Mouse (Mus musculus): ENCODE measurements around the gene Ccdc126. TPM values are rescaled to one million over a fixed set of nuclear protein-coding genes. Genes with fewer than 3 reads are reported as not detected.

Ccdc126 gene
- polyA plus RNA-seq, 1 experiment from 2014 or later = 11.0 TPM

DNA sequence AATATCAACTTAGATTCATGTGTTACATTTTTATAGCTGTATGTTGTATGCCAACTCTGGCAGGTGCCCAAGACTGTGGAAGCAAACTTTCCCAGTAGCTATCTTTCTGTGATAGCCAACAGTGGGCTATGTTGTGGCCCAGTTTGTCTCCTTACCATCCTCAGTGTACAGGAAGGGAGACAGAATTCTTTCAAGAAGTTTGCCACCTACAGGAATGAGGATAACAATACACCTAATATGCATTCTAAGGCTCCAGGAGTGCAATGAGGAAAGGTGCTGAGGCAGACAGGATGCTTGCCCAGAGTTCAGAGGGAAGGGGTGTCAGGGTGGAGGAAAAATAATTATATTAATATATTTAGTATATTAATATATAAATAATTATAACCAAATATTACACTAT, 41.3 kb downstream of the Ccdc126 start:
- Histone ChIP-seq H3K4me1 (ENCODE audit: control insufficient read depth, insufficient read depth, low read length) (no peaks in the 10 kb centered on the region), H3K4me2 (ENCODE audit: low read length) (no peak overlapping the region), H3K4me3 (replicated peaks; ENCODE audit: low read depth, low read length) (no peak overlapping the region), H3K9ac (replicated peaks; ENCODE audit: low read length) (no peak overlapping the region), H3K36me3 (ENCODE audit: control insufficient read depth, insufficient read depth, low read length) (no peaks in the 10 kb centered on the region), H3K27me3 (ENCODE audit: control insufficient read depth, insufficient read depth, low read length) (no peaks in the 10 kb centered on the region), H3K27ac (replicated peaks; ENCODE audit: low read depth, low read length) (no peak overlapping the region), H3K9me3 (ENCODE audit: control insufficient read depth, low read length) (no peaks in the 10 kb centered on the region)
- ATAC-seq (ENCODE audit: low FRiP score, low TSS enrichment) (no peak), DNase-seq (no peak)

DNA sequence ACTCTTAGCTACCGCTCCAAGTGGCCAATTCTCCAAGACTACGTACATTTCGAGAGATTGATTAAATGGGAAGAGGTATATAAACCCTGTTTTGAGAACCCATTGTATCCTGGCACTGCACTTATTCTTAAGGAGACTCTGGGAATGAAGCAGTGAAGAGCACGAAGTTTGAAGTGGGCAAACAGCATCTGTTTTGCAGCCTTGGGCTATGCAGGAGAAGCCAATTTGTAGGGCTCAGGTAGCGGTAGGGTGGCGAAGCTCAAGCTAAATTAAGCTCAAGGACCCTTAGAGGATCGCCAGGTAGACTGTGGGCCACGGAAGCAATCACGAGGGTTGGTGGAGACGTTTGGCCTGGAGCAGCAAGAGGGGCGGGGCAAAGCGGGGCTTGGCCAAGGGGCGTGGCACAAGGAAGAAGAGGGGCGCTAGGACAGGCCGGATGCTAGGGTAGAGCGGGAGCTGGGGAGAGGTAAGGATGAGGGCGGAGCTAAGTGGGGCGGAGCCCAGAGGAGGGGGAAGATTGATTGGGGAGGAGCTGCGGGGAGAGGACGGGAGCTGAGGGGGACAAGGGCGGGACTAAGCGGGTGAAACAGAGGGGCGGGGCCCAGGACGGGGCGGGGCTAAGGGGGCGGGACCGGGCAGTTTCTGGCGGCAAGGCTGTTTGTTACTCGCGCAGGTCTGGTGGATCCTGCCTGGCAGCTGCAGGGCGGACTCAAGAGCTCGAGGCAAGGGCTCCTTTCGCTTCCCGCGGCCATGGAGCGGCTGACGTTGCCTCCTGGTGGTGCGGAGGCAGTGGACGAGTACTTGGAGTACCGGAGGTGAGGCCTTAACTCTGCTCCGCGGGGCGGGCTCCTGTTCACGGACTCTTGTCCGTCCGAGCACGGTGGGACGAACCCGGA, 48.3 kb downstream of the Ccdc126 start, which contains the start of gene Fam221a:
TSS of gene Fam221a (plus strand) at position 581 of the 896 bp plus-strand sequence.
- Histone ChIP-seq H3K36me3 (ENCODE audit: control insufficient read depth, insufficient read depth, low read length) (no peaks in the 10 kb centered on the region), H3K4me2 (ENCODE audit: low read length) (peak within 1 kb of the TSS; percentile 90), H3K27ac (replicated peaks; ENCODE audit: low read depth, low read length) (peak within 1 kb of the TSS; percentile 45; the same call in 1 of the 2 replicates), H3K9me3 (ENCODE audit: control insufficient read depth, low read length) (no peaks in the 10 kb centered on the region), H3K27me3 (ENCODE audit: control insufficient read depth, insufficient read depth, low read length) (no peaks in the 10 kb centered on the region), H3K4me3 (replicated peaks; ENCODE audit: low read depth, low read length) (peak within 1 kb of the TSS; percentile 57), H3K9ac (replicated peaks; ENCODE audit: low read length) (peak within 1 kb of the TSS; percentile 54), H3K4me1 (ENCODE audit: control insufficient read depth, insufficient read depth, low read length) (peaks cover 4% of the 10 kb centered on the region)
- ATAC-seq (ENCODE audit: low FRiP score, low TSS enrichment) (peak; percentile 96), DNase-seq (peak; percentile 89)
- 4% methylated on average over 49 of the region's 49 CpGs for WGBS

DNA sequence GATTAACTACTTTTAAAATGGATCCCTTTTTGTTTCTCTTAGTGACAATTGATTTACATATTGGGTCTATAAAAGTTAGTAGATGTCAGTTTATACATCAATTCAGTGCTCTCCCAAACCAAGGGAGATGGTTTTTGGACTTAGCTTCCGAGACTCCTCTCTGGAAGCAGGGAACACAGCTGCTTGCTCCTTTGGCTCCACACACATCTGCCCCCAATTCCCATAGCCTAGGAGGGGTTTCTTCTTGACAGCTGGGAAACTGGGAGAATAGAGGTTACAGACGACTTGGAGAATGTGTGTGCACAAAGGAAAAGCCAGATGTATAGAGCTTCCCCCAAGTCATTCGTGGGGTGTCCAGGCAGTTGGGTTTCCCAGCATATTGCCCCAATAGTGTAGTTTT, 49.1 kb downstream of the Ccdc126 start:
- no peaks in the 10 kb centered on the region for H3K36me3 ChIP-seq (ENCODE audit: control insufficient read depth, insufficient read depth, low read length)
- H3K4me2 ChIP-seq (ENCODE audit: low read length) = peak overlapping the region; percentile 90
- no peak overlapping the region for H3K27ac ChIP-seq (replicated peaks; ENCODE audit: low read depth, low read length)
- DNase-seq (no peak), ATAC-seq (ENCODE audit: low FRiP score, low TSS enrichment) (no peak)
- H3K4me3 ChIP-seq (replicated peaks; ENCODE audit: low read depth, low read length) = peak overlapping the region; percentile 57
- H3K9me3 ChIP-seq (ENCODE audit: control insufficient read depth, low read length) = no peaks in the 10 kb centered on the region
- H3K27me3 ChIP-seq (ENCODE audit: control insufficient read depth, insufficient read depth, low read length) = no peaks in the 10 kb centered on the region
- peaks cover 4% of the 10 kb centered on the region for H3K4me1 ChIP-seq (ENCODE audit: control insufficient read depth, insufficient read depth, low read length)
- peak overlapping the region; percentile 54 for H3K9ac ChIP-seq (replicated peaks; ENCODE audit: low read length)
- WGBS = 29% methylated on average over 3 of the region's 3 CpGs

DNA sequence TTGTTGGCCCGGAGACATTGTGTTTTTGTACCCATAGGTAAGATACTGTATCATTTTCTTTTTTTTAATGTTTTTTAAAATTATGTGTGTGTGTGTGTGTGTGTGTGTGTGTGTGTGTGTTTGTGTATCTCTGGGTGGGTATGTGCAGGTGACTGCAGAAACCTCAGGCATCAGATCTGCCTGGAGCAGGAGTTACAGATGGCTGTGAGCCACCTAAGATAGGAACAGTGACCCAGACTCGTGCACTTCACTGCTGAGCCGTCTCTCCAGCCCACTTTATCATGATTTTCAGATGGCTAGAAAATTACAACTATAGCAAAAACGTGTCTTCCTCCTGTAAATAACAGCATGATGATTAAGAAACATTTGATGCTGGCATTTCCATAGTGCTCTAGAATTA, 53.6 kb downstream of the Ccdc126 start:
- Histone ChIP-seq H3K4me2 (ENCODE audit: low read length) (no peak overlapping the region), H3K4me3 (replicated peaks; ENCODE audit: low read depth, low read length) (no peak overlapping the region), H3K9ac (replicated peaks; ENCODE audit: low read length) (no peak overlapping the region), H3K4me1 (ENCODE audit: control insufficient read depth, insufficient read depth, low read length) (peaks cover 4% of the 10 kb centered on the region), H3K9me3 (ENCODE audit: control insufficient read depth, low read length) (no peaks in the 10 kb centered on the region), H3K36me3 (ENCODE audit: control insufficient read depth, insufficient read depth, low read length) (no peaks in the 10 kb centered on the region), H3K27me3 (ENCODE audit: control insufficient read depth, insufficient read depth, low read length) (no peaks in the 10 kb centered on the region), H3K27ac (replicated peaks; ENCODE audit: low read depth, low read length) (no peak overlapping the region)
- ATAC-seq (ENCODE audit: low FRiP score, low TSS enrichment) (no peak), DNase-seq (no peak)
- WGBS = 89% methylated on average over 4 of the region's 4 CpGs

DNA sequence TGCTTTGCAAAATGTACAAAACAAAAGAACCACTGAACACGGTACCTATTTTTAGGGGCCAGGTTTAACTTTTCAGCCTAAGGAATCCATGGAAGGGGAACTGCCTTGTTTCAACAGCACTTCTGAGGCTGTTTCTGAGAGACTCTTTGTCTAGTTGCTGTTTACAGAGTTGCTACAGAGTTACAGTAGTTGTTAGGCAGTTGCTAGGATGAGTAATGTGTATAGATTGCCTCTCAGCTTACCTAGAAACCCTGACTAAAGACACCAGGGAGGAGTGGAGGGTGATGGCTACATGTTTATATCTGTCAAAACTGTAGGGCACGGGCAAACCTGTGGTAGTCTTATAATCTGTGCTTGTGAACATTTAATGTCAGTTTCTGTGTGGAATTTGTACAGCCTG, 54.9 kb downstream of the Ccdc126 start:
- H3K27ac ChIP-seq (replicated peaks; ENCODE audit: low read depth, low read length) = no peak overlapping the region
- WGBS = 74% methylated on average over 2 of the region's 2 CpGs

DNA sequence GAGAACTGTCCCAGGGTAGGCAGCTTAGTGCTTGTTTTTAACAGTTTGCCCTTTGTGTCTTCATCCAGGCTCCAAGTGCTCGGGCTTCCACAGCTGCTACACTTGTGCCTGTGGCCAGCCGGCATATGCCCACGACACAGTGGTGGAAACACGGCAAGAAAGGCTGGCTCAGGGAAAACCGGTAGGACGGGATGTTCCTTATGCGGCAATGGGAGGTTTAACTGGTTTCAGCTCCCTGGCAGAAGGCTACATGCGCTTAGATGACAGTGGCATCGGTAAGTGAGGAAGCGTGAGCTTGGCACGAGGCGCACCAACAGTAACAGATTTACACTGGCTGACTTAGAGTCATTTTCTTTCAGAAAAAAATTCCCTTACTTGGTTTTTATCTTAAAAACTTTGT, 59.3 kb downstream of the Ccdc126 start:
- Histone ChIP-seq H3K27me3 (ENCODE audit: control insufficient read depth, insufficient read depth, low read length) (no peaks in the 10 kb centered on the region), H3K36me3 (ENCODE audit: control insufficient read depth, insufficient read depth, low read length) (no peaks in the 10 kb centered on the region), H3K27ac (replicated peaks; ENCODE audit: low read depth, low read length) (no peak overlapping the region), H3K4me1 (ENCODE audit: control insufficient read depth, insufficient read depth, low read length) (no peaks in the 10 kb centered on the region), H3K4me2 (ENCODE audit: low read length) (no peak overlapping the region), H3K9ac (replicated peaks; ENCODE audit: low read length) (no peak overlapping the region), H3K9me3 (ENCODE audit: control insufficient read depth, low read length) (no peaks in the 10 kb centered on the region), H3K4me3 (replicated peaks; ENCODE audit: low read depth, low read length) (no peak overlapping the region)
- ATAC-seq (ENCODE audit: low FRiP score, low TSS enrichment) = no peak
- DNase-seq = no peak
- 76% methylated on average over 12 of the region's 12 CpGs for WGBS

More for the DNA sequence above, 54.9 kb downstream of the Ccdc126 start:
- Histone ChIP-seq H3K4me2 (ENCODE audit: low read length) (no peak overlapping the region), H3K9ac (replicated peaks; ENCODE audit: low read length) (no peak overlapping the region), H3K27me3 (ENCODE audit: control insufficient read depth, insufficient read depth, low read length) (no peaks in the 10 kb centered on the region), H3K4me1 (ENCODE audit: control insufficient read depth, insufficient read depth, low read length) (no peaks in the 10 kb centered on the region), H3K4me3 (replicated peaks; ENCODE audit: low read depth, low read length) (no peak overlapping the region), H3K36me3 (ENCODE audit: control insufficient read depth, insufficient read depth, low read length) (no peaks in the 10 kb centered on the region), H3K9me3 (ENCODE audit: control insufficient read depth, low read length) (no peaks in the 10 kb centered on the region)
- no peak for ATAC-seq (ENCODE audit: low FRiP score, low TSS enrichment)
- no peak for DNase-seq

Other genes starting within 250 kb of the Ccdc126 start
- gene Malsu1, start 245.5 kb upstream of the Ccdc126 start, polyA plus RNA-seq (2014; fragmentation: Nextera tagmentation; extraction: Ambion mirVana) = 62.7 and 78.8 TPM in 2 replicates
- gene Igf2bp3, start 104.3 kb upstream of the Ccdc126 start, polyA plus RNA-seq (2014; fragmentation: Nextera tagmentation; extraction: Ambion mirVana) = 24.7 and 39.2 TPM in 2 replicates
- 58.0 and 105 TPM in 2 replicates for gene Tra2a, start 55.2 kb upstream of the Ccdc126 start, polyA plus RNA-seq (2014; fragmentation: Nextera tagmentation; extraction: Ambion mirVana)
- 2.6 and 3.4 TPM in 2 replicates for gene Fam221a, start 48.5 kb downstream of the Ccdc126 start, polyA plus RNA-seq (2014; fragmentation: Nextera tagmentation; extraction: Ambion mirVana)
- gene Stk31, start 76.3 kb downstream of the Ccdc126 start, polyA plus RNA-seq (2014; fragmentation: Nextera tagmentation; extraction: Ambion mirVana) = not detected in 2 replicates

All from midbrain, embryonic 14.5 days (tissue).